Mouse (Mus musculus) CH12.LX (cell line): ENCODE measurements at regions not wholly inside any gene's neighbourhood (a gene's known extent, or its start where the extent isn't known, plus 50 kb on each side); places are given as distances from the start of the nearest gene placed in this dataset.
A peak's percentile ranks its signal among the peaks of the same experiment; 100 is the strongest.

Experiments
- DNase-seq: peaks from one replicate; pipeline ENCODE4 v3.0.0-alpha.2; 2013; ENCODE audit errors: extremely low read depth
- H3K27ac ChIP-seq: 2 replicates; pipeline ENCODE4 v1.5.1; 2012; ENCODE audit warnings: low read depth, mild to moderate bottlenecking, control low read depth, moderate library complexity; ENCODE audit not compliant: insufficient read depth
- H3K27me3 ChIP-seq: replicated peaks from 2 replicates; pipeline ENCODE3; 2012; ENCODE audit warnings: inconsistent platforms
- H3K36me3 ChIP-seq, 2 experiments: replicated peaks in 1 of 2; 2 replicates each; pipeline versions ENCODE3 to v1.6.1; 2012; ENCODE audit warnings: inconsistent platforms in 1 of 2, low read length in 1 of 2, mild to moderate bottlenecking in 1 of 2, mixed read lengths in 1 of 2, moderate library complexity in 1 of 2; ENCODE audit not compliant: control insufficient read depth in 1 of 2, insufficient read depth in 1 of 2
- H3K4me1 ChIP-seq, 2 experiments: 2 replicates each; pipeline ENCODE4 v1.6.1; 2012; ENCODE audit warnings: inconsistent platforms in 1 of 2, moderate library complexity in 1 of 2; ENCODE audit not compliant: insufficient read depth in 2 of 2, control insufficient read depth in 1 of 2
- H3K4me2 ChIP-seq: 2 replicates; pipeline ENCODE4 v1.6.1; 2012; ENCODE audit warnings: low read depth, mild to moderate bottlenecking, control low read depth; ENCODE audit not compliant: poor library complexity, insufficient read depth, severe bottlenecking
- H3K4me3 ChIP-seq, 3 experiments: fragments of 150-350 bp in 1 of 3; sonication (generic) in 1 of 3; replicated peaks in 1 of 3; 2 replicates each; pipeline versions ENCODE3 to v1.5.1; 2011 to 2012; ENCODE audit warnings: low read depth in 2 of 3, low read length in 2 of 3, mild to moderate bottlenecking in 2 of 3, moderate library complexity in 2 of 3, control low read depth in 1 of 3, improper control_type of control experiment in 1 of 3, inconsistent platforms in 1 of 3, mixed read lengths in 1 of 3; ENCODE audit not compliant: poor library complexity in 1 of 3
- H3K79me2 ChIP-seq: replicated peaks from 2 replicates; pipeline ENCODE4 v1.6.1; 2012; ENCODE audit warnings: mild to moderate bottlenecking, moderate library complexity; ENCODE audit not compliant: control insufficient read depth, poor library complexity, insufficient read depth, severe bottlenecking; ENCODE audit errors: extremely low read depth
- H3K9ac ChIP-seq: 2 replicates; pipeline ENCODE4 v1.6.1; 2012; ENCODE audit warnings: low read depth, mild to moderate bottlenecking, control low read depth, moderate library complexity; ENCODE audit not compliant: insufficient read depth
- H3K9me3 ChIP-seq: replicated peaks from 2 replicates; pipeline ENCODE3; 2012; ENCODE audit warnings: low read length, inconsistent platforms, mixed read lengths
- BHLHE40 ChIP-seq: IDR thresholded peaks from 2 replicates; pipeline ENCODE4 v1.6.1; 2011; ENCODE audit warnings: mild to moderate bottlenecking, low read depth, low read length, improper control_type of control experiment
- CHD1 ChIP-seq: IDR thresholded peaks from 2 replicates; pipeline ENCODE4 v1.6.1; 2012; ENCODE audit warnings: low read depth, low read length, improper control_type of control experiment, inconsistent platforms
- E2F4 ChIP-seq: IDR thresholded peaks from 2 replicates; pipeline ENCODE4 v1.6.1; 2011; ENCODE audit warnings: low read depth, low read length, improper control_type of control experiment; ENCODE audit not compliant: insufficient replicate concordance
- ELF1 ChIP-seq: IDR thresholded peaks from 2 replicates; pipeline ENCODE4 v1.6.1; 2014; ENCODE audit warnings: low read depth, mild to moderate bottlenecking, inconsistent platforms, low read length, improper control_type of control experiment
- EP300 ChIP-seq: IDR thresholded peaks from 2 replicates; pipeline ENCODE4 v1.6.1; 2011; ENCODE audit warnings: low read length, improper control_type of control experiment
- GABPA ChIP-seq: IDR thresholded peaks from 2 replicates; pipeline ENCODE4 v1.6.1; 2012; ENCODE audit warnings: low read depth, low read length, improper control_type of control experiment, inconsistent platforms; ENCODE audit not compliant: insufficient replicate concordance
- IRF4 ChIP-seq: IDR thresholded peaks from 2 replicates; pipeline ENCODE4 v1.6.1; 2014; ENCODE audit warnings: low read depth, mild to moderate bottlenecking, inconsistent platforms, low read length, improper control_type of control experiment
- JUN ChIP-seq: IDR thresholded peaks from 2 replicates; pipeline ENCODE4 v1.6.1; 2011; ENCODE audit warnings: low read depth, mild to moderate bottlenecking, low read length, improper control_type of control experiment, moderate library complexity; ENCODE audit not compliant: insufficient read depth
- KAT2A ChIP-seq: IDR thresholded peaks from 2 replicates; pipeline ENCODE4 v1.6.1; 2012; ENCODE audit warnings: low read length, improper control_type of control experiment, inconsistent platforms; ENCODE audit not compliant: insufficient replicate concordance
- MAFK ChIP-seq: IDR thresholded peaks from 2 replicates; pipeline ENCODE4 v1.6.1; 2011; ENCODE audit warnings: low read length, improper control_type of control experiment; ENCODE audit not compliant: insufficient replicate concordance
- MAZ ChIP-seq: IDR thresholded peaks from 2 replicates; pipeline ENCODE4 v1.6.1; 2012; ENCODE audit warnings: low read depth, mild to moderate bottlenecking, inconsistent platforms, low read length, improper control_type of control experiment, moderate library complexity
- MXI1 ChIP-seq: IDR thresholded peaks from 2 replicates; pipeline ENCODE4 v1.6.1; 2011; ENCODE audit warnings: mild to moderate bottlenecking, low read depth, low read length, improper control_type of control experiment
- MYC ChIP-seq: IDR thresholded peaks from 2 replicates; pipeline ENCODE4 v1.6.1; 2011; ENCODE audit warnings: low read depth, mild to moderate bottlenecking, improper control_type of control experiment, low read length
- NELFE ChIP-seq: IDR thresholded peaks from 2 replicates; pipeline ENCODE4 v1.6.1; 2011; ENCODE audit warnings: low read depth, low read length, improper control_type of control experiment
- PAX5 ChIP-seq: IDR thresholded peaks from 2 replicates; pipeline ENCODE4 v1.6.1; 2012; ENCODE audit warnings: low read length, inconsistent platforms, mixed read lengths
- POLR2A ChIP-seq: IDR thresholded peaks from 2 replicates; pipeline ENCODE4 v1.6.1; 2011; ENCODE audit warnings: low read depth, mild to moderate bottlenecking, improper control_type of control experiment, low read length
- POLR2AphosphoS2 ChIP-seq: IDR thresholded peaks from 2 replicates; pipeline ENCODE4 v1.6.1; 2011; ENCODE audit warnings: low read depth, low read length, improper control_type of control experiment
- SIN3A ChIP-seq: IDR thresholded peaks from 2 replicates; pipeline ENCODE4 v1.6.1; 2012; ENCODE audit warnings: low read length, improper control_type of control experiment, inconsistent platforms
- TBP ChIP-seq: conservative IDR thresholded peaks from 2 replicates; pipeline ENCODE4 v1.6.1; 2011; ENCODE audit warnings: low read depth, low read length, improper control_type of control experiment
- TCF12 ChIP-seq: IDR thresholded peaks from 2 replicates; pipeline ENCODE4 v1.6.1; 2014; ENCODE audit warnings: low read depth, mild to moderate bottlenecking, inconsistent platforms, low read length, improper control_type of control experiment
- UBTF ChIP-seq: IDR thresholded peaks from 2 replicates; pipeline ENCODE4 v1.6.1; 2012; ENCODE audit warnings: low read depth, mild to moderate bottlenecking, inconsistent platforms, low read length, improper control_type of control experiment, moderate library complexity
- USF1 ChIP-seq: IDR thresholded peaks from 2 replicates; pipeline ENCODE4 v1.6.1; 2014; ENCODE audit warnings: low read depth, mild to moderate bottlenecking, inconsistent platforms, low read length, improper control_type of control experiment
- ZKSCAN1 ChIP-seq: IDR thresholded peaks from 2 replicates; pipeline ENCODE4 v1.6.1; 2012; ENCODE audit warnings: low read depth, inconsistent platforms, low read length, improper control_type of control experiment, borderline replicate concordance
- ZMIZ1 ChIP-seq: IDR thresholded peaks from 2 replicates; pipeline ENCODE4 v1.6.1; 2012; ENCODE audit warnings: low read depth, mild to moderate bottlenecking, inconsistent platforms, low read length, improper control_type of control experiment
- dilution Hi-C: fragments of 300-500 bp; cut with MboI; formaldehyde crosslinking; loops from 2 replicates; pipeline ENCODE4 v1.14.3; 2020; ENCODE audit warnings: low sequenced_read_pairs; ENCODE audit not compliant: extremely low pct_unique_long_range_greater_than_20kb, extremely low pct_ligation_motif_present
- in situ Hi-C: fragments of 300-500 bp; cut with MboI; formaldehyde crosslinking; loops from 3 replicates; pipeline ENCODE4 v1.14.3; 2019; ENCODE audit warnings: low sequenced_read_pairs, low pct_ligation_motif_present, low pct_unique_long_range_greater_than_20kb, mixed read lengths

DNA sequence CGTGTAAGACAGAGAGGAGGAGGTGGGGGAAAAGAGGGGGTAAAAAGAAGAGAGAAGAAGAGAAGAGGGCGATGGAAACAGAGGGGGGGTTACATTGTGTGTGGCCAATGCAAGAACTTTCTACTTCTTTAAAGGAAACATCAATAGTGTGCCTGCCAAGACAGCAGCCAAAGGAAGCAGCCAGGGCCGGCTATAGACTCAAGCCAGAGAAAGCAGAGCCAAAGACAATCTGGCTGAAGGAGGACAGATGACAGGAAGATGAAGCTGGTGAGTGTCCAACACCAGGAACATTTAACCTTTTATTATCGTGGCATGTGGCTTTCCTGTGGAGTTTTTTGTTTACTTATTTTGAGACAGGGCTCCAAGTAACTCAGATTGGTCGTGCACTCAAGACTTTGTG is 152.1 kb upstream of the Jmjd1c start:
- H3K9me3 ChIP-seq, result no peaks in the 10 kb centered on the region
- no peak overlapping the region for H3K4me3 ChIP-seq
- H3K27ac ChIP-seq, result no peak overlapping the region
- no peaks in the 10 kb centered on the region for H3K27me3 ChIP-seq
- in situ Hi-C loops, result no loop called here
- no peaks in the 10 kb centered on the region for H3K36me3 ChIP-seq
- H3K9ac ChIP-seq, result peak overlapping the region; percentile 58
- dilution Hi-C loops, result no loop called here
- peaks cover 3% of the 10 kb centered on the region; the same call in 1 of the 2 replicates for H3K79me2 ChIP-seq
- H3K4me2 ChIP-seq, result peak overlapping the region; percentile 30
- no peak for DNase-seq
- peaks cover 5 to 9% of the 10 kb centered on the region in 2 experiments; a peak in 3 of 4 replicates for H3K4me1 ChIP-seq
- TF ChIP-seq BHLHE40, result no peak; the same call in 1 of the 2 replicates
- no peak for TF ChIP-seq MAFK
- no peak for TF ChIP-seq MYC
- no peak for TF ChIP-seq MAZ
- no peak for TF ChIP-seq POLR2A
- no peak for TF ChIP-seq NELFE
- TF ChIP-seq SIN3A, result no peak
- no peak for TF ChIP-seq ELF1
- 0 out of 2 replicates have a peak, but pooled peaks have one; percentile 54 for TF ChIP-seq CHD1
- TF ChIP-seq EP300, result no peak
- 0 out of 2 replicates have a peak, but pooled peaks have one; percentile 16 for TF ChIP-seq MXI1
- no peak for TF ChIP-seq IRF4
- TF ChIP-seq, all 38 proteins: peak for 2

- H3K4me3 ChIP-seq, result no peak overlapping the region
- H3K4me1 ChIP-seq, result peaks cover 9 to 17% of the 10 kb centered on the region in 2 experiments
- DNase-seq, result no peak
- in situ Hi-C loops (no loop called here), dilution Hi-C loops (no loop called here)
- H3K79me2 ChIP-seq, result peaks cover 3% of the 10 kb centered on the region; the same call in 1 of the 2 replicates
- H3K27me3 ChIP-seq, result no peaks in the 10 kb centered on the region
- TF ChIP-seq TBP (no peak), TCF12 (no peak), ZMIZ1 (no peak), USF1 (no peak), PAX5 (no peak), POLR2AphosphoS2 (no peak), MYC (no peak), JUN (no peak), KAT2A (no peak), SIN3A (no peak), MAFK (no peak), CHD1 (no peak), UBTF (no peak), E2F4 (no peak), NELFE (no peak), IRF4 (no peak), ZKSCAN1 (no peak), GABPA (no peak)
- TF ChIP-seq, all 38 proteins: peak for 0
- no peak overlapping the region for H3K27ac ChIP-seq
- H3K9me3 ChIP-seq, result no peaks in the 10 kb centered on the region
- no peaks in the 10 kb centered on the region for H3K36me3 ChIP-seq
- H3K4me2 ChIP-seq, result no peak overlapping the region
- H3K9ac ChIP-seq, result no peak overlapping the region
Observed at GRCm38 (mm10) chr10:66946161-66946560, 149.8 kb upstream of the Jmjd1c start.
